Mouse (Mus musculus) cerebellum, postnatal 14 days (tissue): Measurements from ENCODE around the gene Sema4a.
"Not testable (repeated sequence)": the region's sequence is repeated elsewhere in the genome, so short reads cannot be mapped to it uniquely, and the experiment has no call there.

ENCODE experiments used
- DNase-seq, 2 experiments: peaks; one replicate each; pipeline ENCODE4 v3.0.0; 2021; ENCODE audit warnings: mixed read lengths in 2 of 2

Sema4a gene

DNA sequence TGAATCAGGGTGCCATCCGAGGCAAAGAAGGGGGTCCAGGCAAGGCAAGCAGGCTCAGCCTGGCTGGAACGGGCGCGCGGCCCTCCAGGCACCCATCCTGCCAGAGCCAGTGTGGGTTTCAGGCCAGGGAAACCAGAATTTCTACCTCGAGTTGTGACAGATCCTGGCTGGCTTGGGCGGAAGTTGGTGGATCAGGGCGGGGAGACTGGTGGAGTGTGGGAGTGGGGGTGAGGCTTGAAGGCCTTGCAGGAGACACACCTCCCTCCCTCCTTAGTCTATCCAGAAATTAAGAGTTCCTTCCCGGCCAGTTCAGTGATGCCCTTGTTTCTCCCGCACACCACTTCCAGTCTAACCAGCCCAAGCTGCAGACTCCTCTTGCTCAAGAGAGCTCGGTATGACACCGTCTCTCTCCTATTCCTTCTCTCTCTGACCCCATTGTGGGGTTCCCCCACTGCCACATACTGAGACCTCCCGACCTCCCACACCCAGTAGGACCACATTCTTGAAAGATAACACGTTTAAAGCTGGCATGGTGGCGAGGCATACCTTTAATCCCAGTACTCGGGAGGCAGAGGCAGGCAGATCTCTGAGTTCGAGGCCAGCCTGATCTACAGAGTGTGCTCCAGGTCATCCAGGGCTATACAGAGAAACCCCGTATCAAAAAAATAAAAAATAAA, 5.3 kb downstream of the Sema4a start:
- DNase-seq = no peak

DNA sequence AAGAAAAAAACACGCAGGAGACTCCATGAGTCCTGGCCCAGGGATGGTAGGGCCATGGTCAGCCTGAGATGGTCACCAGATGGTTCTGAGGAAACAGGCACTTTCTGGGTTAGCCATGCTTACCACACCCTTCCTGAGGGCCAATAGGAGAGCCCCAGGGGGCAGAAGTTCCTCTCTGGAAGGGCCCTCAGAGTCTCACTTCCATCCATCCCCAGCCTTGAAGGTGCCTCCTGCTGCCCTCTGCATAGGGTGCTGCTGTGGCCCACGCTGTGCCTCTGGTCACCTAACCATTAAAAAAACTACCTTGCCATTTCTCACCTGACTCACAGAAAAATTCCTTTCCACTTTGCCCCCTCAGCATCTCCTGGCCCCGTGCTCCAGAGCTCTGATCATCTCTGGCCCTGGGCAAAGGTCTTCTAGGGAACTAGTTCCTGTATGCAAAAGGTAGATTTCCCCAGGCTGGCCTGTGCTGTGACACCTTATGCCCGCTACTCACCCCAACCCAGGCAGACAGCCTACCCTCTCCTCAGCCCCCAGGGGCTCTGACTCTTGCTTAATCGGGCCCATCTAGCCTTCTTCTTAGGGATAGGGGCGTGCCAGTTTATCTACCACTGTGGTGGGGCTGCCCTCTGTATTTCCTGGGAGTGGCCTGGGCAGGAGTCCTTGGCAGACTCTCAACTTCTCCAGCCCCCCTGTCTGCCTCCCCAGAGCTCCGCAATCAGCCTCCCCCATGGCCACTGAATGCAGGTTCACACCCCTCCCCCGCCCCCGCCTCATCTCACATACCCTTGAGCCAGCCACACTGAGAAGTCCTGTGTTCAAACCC, 6.0 kb downstream of the Sema4a start:
- DNase-seq = no peak

DNA sequence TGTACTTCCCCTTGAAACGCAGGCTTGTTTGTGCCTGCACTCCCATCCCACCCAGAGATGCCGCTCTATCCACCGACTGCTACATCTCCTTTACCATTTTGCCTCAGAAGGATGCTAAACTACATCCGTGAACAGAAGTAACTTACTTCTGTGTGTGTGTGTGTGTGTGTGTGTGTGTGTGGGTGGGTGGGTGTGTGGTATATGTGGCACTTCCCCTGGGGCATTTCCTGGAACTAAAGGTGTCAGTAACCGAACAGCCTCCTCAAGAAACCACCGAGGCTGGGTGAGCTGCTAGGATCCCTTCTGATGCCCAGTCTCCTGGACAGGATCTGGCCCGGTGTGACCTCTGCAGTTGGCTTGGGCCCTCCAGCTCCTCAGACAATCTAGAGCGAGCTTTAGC, 7.0 kb downstream of the Sema4a start:
- DNase-seq = no peak

DNA sequence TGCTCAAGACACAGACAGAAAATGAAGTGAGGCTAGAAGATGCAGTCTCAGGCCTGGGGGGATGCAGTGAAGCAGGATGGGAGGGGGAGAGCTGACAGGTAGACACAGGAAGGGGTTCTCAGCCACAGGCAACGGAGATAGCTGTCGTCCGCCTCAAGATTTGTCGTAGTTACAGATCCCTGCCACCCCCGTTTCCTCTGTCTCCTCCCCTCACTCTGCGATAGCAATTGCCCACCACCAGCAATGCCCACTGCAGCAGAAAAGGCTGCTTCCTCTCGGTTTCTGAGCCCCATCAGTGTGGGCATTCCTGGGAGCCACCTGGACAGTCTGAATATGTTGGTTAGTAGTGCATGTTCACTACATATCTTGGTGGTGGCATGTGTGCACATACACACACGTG, 7.6 kb downstream of the Sema4a start:
- DNase-seq = no peak

DNA sequence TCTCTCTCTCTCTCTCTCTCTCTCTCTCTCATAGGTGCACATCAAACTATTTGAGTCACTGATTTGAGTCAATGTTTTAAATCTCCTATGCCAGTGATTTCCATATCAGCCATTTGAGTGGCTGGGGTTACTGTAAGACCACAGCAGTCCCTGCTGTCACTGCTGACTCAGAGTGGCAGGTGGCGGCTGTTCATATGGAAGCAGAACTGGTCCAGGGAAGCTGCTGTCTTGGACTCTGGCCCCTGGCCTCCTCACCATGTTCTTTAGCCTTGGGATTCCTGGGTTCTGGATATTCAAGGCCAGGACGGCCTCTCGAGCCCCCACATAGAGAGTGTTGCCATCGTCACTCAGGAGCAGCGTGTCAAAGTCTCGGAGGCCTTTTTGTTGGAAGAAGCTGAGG, 8.3 kb downstream of the Sema4a start:
- peak; percentile 54 to 63 for DNase-seq

DNA sequence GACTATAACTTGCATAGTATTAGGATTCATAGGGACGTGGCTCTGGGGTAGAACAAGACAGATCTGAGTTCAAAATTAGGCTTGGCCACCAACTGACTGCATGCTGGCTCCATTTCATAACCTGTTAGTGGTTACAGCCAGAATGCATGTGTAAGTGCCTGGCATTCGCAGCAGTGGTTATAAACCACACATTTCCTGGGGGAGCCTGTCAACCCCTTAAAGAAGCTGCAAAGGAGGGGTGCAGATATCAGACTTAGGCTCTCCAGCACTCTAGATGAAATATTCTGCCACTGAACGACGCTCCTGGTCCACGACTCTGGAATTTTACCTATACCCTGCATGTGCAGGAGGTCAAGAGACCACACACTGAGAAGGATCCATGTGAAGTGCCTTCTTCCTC, 8.7 kb downstream of the Sema4a start:
- no peak for DNase-seq

DNA sequence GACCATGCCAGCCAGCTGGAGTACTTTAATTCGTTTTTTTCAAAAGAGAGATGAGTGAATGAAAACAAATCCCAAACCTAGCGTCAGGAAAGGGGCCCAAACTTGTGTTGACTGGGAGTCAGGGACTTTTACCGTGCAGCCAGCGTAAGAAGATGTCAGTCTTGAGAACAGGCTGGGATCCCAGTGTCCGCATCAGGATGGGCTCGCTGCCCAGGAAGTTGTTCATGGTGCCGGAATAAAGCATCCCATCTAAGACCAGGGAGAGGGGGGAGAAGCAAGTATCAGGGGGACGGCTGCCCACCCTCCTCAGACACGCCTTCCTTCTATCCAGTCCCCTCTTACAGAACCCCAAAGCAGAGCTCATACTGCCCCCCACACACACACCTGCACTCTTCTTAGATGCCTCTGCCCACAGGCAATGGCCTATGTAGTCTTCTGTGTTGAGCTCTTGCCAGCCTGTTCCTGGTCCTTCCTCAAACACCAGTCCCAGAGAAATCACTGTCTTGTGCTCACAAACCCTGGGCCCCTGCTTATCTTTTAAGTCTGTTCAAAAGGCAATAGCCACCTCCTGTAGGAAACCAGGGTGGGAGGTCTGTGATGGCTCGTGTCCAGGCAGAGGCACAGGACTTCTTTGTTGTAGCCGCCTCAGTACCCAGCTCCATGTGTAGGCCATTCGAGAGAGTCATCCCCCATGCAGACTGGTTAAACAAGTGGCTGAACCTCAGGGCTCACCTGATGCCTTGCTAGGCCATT, 10.4 kb downstream of the Sema4a start:
- DNase-seq = no peak

DNA sequence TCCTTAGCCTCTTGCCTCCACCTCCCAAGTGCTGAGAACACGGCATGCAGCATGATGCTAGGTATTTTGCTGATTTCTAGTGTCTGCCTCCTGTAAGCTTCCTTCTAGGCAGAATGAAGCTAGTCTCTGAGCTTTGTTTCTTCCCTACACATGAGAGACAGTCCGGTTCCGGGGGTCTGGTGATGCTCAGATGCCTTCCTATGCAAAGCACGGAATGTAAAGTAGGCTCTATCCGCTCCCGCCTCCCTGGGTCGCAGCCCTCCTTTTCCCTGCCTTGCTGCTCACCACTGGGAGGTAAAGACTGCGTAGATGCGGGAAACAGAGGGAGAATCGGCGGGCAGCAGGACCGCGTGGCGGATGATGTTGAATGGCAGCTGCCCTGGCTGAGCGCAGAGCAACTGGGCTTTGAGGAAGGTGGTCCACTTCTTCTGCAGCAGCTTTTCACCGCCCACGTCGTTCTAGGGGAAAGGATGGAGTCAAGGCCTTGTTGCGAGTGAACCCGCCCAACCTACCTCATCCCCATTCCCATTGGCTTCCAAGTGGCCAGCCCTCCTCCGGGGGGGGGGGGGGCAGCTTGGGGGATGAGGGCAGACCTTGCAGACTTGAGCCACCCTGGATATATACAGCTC, 11.5 kb downstream of the Sema4a start:
- DNase-seq = peak; percentile 60 to 65

DNA sequence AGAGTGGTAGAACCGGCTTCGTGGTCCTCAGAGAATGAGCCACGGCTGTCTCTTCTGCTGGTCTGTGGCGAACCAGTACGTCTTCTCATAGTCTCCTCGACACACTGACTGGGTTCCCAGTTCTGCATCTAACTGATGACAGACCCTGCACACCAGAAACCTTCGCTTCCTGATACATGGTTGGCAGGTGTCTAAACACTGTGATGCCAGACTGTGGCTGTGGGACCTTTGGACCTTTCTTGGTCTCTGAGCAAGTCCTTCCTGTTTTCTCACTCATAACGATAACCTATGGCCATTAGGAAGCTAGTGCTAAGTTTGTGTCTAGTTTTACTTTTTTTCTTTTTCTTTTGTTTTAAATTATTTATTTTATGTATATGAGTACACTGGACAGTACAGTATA, 12.5 kb downstream of the Sema4a start:
- DNase-seq = no peak

DNA sequence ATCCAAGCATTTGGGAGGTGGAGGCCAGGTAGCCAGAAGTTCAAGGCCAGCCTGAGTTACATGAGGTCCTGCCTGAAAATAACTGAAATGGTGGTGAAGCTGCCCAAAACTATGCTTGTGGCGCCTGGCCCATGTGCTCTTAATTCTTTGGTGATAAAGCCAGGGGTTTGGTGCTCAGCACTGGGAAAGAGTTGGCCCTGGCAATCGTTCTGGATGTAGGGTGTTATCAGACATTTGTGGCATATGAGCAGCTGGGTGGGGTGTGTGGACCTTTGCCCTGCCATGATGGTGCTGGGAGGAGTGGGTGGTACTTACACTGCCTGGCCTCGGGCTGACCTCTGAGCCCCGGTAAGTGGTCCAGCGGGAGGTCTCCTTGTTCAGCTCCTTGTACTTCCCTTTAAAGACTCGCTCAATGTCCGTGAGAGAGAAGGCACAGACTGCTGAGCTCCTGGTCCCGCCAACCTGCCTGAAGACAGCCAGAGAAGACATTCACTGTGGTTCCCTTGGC, 13.3 kb downstream of the Sema4a start:
- DNase-seq = no peak

DNA sequence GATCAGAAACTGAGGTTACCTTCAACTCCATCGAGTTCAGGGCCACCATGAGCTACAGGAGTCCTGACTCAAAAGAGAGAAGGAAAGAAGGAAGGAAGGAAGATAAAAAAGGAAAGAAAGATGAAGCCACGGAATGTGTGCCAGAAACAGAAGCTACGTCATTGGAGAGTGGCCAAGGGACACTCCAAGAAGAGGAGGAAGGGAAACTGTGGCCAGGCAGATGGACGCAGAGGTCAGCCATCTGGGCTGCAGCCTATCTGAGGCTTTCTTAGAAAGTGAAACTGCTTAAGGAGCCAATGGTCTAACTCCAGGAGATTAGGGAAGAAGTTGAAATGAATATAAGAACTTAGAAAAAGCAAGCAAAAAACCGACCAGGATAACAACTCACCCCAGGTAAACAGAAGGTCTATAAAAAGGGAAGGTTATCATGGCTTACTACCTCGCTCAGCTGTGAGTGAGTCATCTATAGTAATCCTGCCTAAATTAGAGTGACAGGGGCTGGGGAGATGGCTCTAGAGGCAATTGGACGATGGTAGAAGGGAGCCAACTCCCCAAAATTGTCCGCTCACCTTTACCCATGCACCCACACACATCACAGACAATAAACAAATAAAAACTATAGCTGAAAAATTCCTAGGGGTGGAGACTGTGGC, 14.4 kb downstream of the Sema4a start:
- no peak for DNase-seq

DNA sequence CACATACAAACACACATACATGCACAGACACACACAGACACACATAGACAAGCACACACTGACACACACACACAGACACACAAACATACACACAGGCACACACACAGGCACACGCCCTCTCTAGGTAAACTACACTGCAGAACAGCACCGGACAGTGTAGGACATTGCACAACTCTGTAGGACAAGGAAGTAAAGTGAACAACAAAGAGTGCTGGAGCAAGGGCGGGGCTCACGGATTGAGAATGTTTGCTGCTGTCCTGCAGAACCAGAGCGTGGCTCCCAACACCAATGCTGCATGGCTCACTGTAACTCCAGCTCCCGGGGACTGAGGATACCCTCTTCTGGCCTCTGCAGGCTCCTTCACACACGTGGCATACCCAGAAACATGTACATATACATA, 18.1 kb downstream of the Sema4a start:
- DNase-seq = no peak

DNA sequence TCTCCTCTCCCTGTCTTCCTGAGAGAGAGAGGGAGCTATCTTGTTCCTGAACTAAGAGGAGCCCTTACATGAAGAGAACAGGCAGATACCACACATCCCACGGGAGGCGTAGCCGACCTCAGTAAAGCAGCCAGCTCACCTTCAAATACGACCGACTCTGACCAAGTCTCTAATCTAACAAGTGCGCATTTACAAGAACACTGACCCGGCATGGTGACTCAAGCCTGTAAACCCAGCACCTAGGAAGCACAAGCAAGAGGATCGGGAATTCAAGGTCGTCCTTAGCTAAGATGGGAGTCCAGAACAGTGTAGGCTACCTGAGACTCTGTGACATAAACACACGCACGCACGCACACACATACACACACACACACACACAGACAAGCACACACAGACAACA, 18.5 kb downstream of the Sema4a start:
- no peak for DNase-seq

DNA sequence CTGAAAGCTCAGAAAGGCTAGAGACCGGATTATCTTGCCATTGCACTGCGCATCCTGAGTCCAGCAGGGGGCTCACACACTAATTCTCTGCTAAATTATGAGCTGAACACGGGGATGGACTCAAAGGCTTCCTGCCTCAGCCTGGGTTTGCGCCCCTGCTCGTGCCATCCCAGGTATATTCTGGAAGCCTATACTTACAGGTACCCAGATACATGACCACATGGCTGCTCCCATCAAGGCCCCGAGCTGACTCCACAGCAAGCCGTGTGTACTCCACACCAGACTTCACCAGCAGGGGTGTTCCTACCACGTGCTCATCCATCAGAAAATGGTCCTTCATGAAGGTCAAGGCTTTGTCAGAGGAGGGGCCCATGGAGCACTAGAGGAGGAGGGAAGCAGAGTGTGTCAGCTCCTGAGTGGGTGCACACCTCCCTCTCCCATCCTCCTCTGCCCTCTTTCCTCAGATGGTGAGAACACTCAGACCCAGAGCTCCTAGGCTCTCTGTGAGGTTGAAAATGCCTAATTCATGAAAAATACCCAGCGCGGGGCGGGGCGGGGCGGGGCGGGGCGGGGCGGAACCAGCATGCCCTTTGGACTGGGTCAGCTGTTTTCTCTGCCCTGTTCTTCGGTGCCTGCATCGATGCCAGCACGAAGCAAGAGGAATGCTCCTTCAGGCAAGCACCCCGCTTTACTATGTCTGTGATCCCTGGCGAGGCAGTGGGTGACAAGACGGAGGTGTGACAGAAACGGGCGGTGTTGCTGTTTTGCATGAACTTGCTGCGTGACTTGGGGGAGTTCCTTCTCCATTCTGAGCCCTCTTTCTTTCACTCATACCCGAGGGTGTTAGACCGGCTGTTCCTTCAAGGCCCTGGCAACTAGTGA, 20.2 kb downstream of the Sema4a start:
- peak; percentile 60 to 72 for DNase-seq

DNA sequence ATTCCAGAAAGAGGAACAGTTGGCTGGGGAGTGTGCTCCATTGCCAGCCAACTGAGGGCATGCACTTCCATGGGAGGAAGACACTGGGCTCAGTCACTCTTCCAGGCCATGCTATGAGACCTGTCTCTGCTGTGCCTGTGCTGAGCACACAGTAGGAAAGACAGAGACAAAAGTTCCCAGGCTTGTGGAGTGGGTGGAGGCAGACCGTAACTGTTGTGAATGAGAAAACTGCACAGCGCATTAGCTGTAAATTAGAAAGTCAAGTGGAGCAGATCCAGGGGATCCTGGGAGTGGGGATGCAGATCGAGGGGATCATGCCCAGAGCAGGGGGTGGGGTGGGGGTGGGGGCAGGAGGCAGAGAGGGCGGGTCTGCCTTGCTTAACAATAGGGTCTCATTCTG, 21.4 kb downstream of the Sema4a start:
- DNase-seq = no peak

DNA sequence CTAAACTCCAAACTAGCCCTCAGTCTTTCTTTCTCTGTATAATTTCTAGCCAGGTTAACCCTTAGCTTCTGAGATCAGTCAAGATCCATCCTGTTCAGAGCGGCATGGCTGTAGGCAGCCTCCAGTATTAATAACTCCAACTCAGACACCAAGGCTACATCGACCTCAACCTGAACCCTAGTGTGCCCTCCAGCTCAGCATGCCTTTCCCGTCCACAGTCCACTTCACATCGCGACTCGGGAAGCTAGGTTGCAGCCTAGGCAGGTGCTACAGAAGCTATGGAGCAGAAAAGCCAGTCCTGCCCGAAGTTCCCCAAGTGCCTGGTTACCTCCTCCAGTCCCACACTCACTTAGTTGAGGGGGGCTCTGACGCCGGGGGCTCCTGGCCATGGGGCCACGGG, 23.5 kb downstream of the Sema4a start:
- DNase-seq = no peak

DNA sequence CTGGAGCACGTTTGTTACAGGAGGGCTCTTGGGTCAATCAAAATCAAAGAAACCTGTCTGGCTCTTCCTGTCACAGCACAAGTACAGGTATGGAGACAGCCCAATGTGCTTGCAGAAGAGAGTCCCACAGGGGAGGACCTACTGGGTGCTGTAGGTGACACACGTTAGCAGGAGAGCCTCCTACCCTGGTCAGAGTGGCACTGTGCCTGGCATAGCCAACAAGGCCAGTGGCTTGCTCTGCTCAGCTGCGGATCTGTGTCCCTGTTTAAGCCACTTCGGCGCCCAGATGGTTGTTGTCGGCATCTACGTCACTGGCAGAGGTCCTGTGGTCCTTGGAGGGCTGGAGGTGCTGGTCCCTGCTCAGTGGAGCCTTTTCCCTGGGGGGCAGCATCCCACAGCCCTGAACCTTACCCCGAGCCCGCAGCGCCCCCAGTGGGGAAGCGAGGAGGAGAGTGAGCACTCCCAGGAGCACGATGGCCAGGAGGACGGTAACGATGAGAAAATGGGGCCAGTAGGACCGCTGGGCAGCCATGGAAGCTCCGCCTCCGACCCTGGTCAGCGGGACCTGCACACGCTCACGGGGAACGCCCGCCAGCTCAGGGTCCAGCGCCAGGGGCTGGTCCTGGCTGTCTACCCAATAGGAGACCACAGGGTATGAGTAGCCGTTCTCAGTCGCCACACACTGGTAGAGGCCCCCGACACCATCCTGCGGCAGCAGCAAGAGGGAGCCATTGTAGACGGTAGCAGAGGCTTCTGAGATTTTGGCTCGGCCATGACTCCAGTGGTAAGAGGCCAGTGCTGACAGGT, 24.4 kb downstream of the Sema4a start:
- peak; percentile 79 to 87 for DNase-seq

DNA sequence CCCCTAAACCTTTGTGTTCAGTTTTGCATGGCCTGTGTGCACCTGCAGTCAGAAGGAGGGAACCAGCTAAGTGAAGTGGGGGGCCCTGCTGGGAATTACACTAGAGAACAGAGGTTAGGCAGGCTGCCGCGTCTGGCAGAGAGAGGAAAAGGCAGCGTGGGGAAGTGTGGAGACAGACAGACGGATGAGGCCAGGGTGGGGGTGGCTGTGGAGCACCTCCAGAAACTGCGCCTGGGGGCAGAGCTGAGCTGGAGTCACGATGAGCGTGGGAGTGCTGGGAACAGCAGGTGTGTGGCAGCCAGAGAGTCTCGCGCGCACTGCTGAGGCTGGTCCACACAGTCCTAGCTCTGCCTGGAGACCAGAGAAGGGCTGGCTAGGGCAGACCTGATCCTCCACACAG, 25.5 kb downstream of the Sema4a start:
- DNase-seq = no peak

DNA sequence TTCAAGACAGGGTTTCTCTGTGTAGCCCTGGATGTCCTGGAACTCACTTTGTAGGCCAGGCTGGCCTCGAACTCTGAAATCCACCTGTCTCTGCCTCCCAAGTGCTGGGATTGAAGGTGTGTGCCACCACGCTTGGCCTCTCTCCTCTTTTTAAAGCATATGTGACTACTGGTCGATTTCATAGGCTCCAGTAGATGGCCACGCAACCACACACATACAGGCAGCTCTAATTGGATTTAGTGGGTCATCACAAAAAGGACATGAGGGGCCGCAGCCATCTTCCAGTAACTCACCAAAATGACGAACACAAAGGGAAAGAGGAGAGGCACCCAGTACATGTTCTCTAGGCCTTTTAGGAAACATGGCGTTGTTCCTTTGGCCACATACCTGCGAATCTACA, 32.3 kb downstream of the Sema4a start:
- DNase-seq = not testable (repeated sequence)

DNA sequence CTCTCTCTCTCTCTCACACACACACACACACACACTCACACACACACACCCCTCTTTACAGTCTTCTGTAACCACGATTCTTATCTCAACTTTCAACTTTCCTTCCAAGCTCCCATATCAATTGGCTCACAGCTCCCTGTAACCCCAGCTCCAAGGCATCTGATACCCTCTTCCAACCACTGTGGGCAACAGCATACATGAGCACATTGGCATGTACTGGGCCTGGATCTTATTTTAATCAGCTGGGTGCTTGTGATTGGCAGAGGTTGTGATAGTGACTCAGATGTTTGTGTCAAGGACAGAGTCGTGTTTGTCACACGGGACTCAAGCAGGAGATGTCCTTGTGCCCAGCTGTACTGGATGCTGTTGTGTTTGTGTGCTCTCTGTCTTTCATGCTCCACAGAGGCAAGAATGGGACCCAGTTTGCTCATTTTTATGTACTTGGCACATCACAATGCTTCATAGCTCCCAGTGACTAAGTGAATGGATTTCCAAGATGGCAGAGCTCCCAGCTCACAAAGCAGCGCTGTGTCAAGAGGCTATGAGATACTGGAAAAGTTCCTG, 33.6 kb downstream of the Sema4a start:
- no peak for DNase-seq
